Comparison of ENCODE assay signal across 8 mouse cellular contexts in genomic region chr2:156126992-156127391, GRCm38 (mm10). TPM values are rescaled to one million over a fixed set of nuclear protein-coding genes. Genes with fewer than 3 reads are reported as not detected.
DNase-seq lines count a peak whose midpoint lies in the region; ATAC-seq and TF ChIP-seq lines count a peak whose summit lies in the region.

Gm28036 (minus strand) TSS chr2:156127092.

- no peak for DNase-seq in left cerebral cortex, adult 2 months (ENCODE audit: extremely low spot score in 1 of 2, low spot score in 2 of 2)
- no peak for DNase-seq in left cerebral cortex, adult 11 months (ENCODE audit: low spot score)
- no peak for DNase-seq in hindbrain, postnatal 0 days (ENCODE audit: low spot score)
- no peak for DNase-seq in retina, postnatal 1 day
- no peak for DNase-seq in frontal cortex, adult 2 months (ENCODE audit: extremely low spot score in 1 of 2, low spot score in 1 of 2)
- no peak for DNase-seq in embryo, embryonic 10.5 days (ENCODE audit: low spot score)

- no peak for ATAC-seq in embryonic facial prominence, embryonic 15.5 days (ENCODE audit: insufficient number of reproducible peaks, low FRiP score, low TSS enrichment, low read depth)
- ATAC-seq in hindbrain, postnatal 0 days, result no peak
- ATAC-seq in monocyte, adult 5-6 weeks (replicated peaks; ENCODE audit: insufficient number of reproducible peaks, low FRiP score, low TSS enrichment, poor library complexity, severe bottlenecking), result no peak

- no peak within 1 kb of the TSS for H3K4me2 ChIP-seq in embryonic facial prominence, embryonic 15.5 days (replicated peaks)
- no peak within 1 kb of the TSS for H3K4me2 ChIP-seq in hindbrain, postnatal 0 days (ENCODE audit: low read depth, low read length)

- H3K4me1 ChIP-seq in embryonic facial prominence, embryonic 15.5 days, result no peaks in the 10 kb centered on the region
- H3K4me1 ChIP-seq in hindbrain, postnatal 0 days (ENCODE audit: insufficient read depth, low read length), result no peaks in the 10 kb centered on the region

- no peak within 1 kb of the TSS for H3K4me3 ChIP-seq in left cerebral cortex, adult 2 months
- H3K4me3 ChIP-seq in embryonic facial prominence, embryonic 15.5 days (replicated peaks), result no peak within 1 kb of the TSS
- no peak within 1 kb of the TSS for H3K4me3 ChIP-seq in hindbrain, postnatal 0 days (ENCODE audit: low read length)

- no peaks in the 10 kb centered on the region for H3K27me3 ChIP-seq in embryonic facial prominence, embryonic 15.5 days
- H3K27me3 ChIP-seq in hindbrain, postnatal 0 days (ENCODE audit: insufficient read depth, low read length), result no peaks in the 10 kb centered on the region

- intact Hi-C loops in left cerebral cortex, adult 2 months (cut with DNase I), result loop anchor here (10.0 kb wide), 1 partner anchor 152 kb away; no protein-coding TSS in a partner anchor

- no peak within 1 kb of the TSS for H3K27ac ChIP-seq in left cerebral cortex, adult 2 months
- H3K27ac ChIP-seq in embryonic facial prominence, embryonic 15.5 days (replicated peaks), result no peak within 1 kb of the TSS
- H3K27ac ChIP-seq in hindbrain, postnatal 0 days, result no peak within 1 kb of the TSS

- H3K9ac ChIP-seq in embryonic facial prominence, embryonic 15.5 days, result no peak within 1 kb of the TSS
- no peak within 1 kb of the TSS for H3K9ac ChIP-seq in hindbrain, postnatal 0 days (replicated peaks; ENCODE audit: low read length)

- H3K36me3 ChIP-seq in embryonic facial prominence, embryonic 15.5 days, result peaks cover 39% of the 10 kb centered on the region
- H3K36me3 ChIP-seq in hindbrain, postnatal 0 days (ENCODE audit: insufficient read depth, low read length), result peaks cover 10% of the 10 kb centered on the region; the same call in 1 of the 2 replicates

- WGBS in embryonic facial prominence, embryonic 15.5 days, result 96% methylated on average over 5 of the region's 5 CpGs
- 96% methylated on average over 5 of the region's 5 CpGs for WGBS in hindbrain, postnatal 0 days

- no peak for TF ChIP-seq CTCF in left cerebral cortex, adult 2 months (IDR thresholded peaks at IDR 0.05)
- no peak for TF ChIP-seq CTCF in hindbrain, postnatal 0 days (IDR thresholded peaks at IDR 0.05; ENCODE audit: low read depth)

- no peaks in the 10 kb centered on the region for H3K9me3 ChIP-seq in embryonic facial prominence, embryonic 15.5 days (replicated peaks)
- H3K9me3 ChIP-seq in hindbrain, postnatal 0 days (ENCODE audit: low read length), result no peaks in the 10 kb centered on the region

RNA-seq across cellular contexts. Expression of gene Gm28036, which starts in this region (rescaled TPM):
- 10 to 100 TPM; 17.5 to 17.7 TPM for total RNA-seq in left cerebral cortex, adult 2 months (2021)
- 17.0 and 17.2 TPM in 2 replicates for polyA plus RNA-seq in embryonic facial prominence, embryonic 15.5 days (2015; fragmentation: Nextera tagmentation; extraction: Ambion mirVana)
- 46.0 and 82.1 TPM in 2 replicates for total RNA-seq in hindbrain, postnatal 0 days (2014; rRNA removed)
- 10.6 and 12.0 TPM in 2 replicates for polyA plus RNA-seq in hindbrain, postnatal 0 days (2015; fragmentation: Nextera tagmentation; extraction: Ambion mirVana)
- 22.3 to 33.9 TPM (median 24.9 TPM) in 3 replicates for total RNA-seq in monocyte, adult 5-6 weeks (2017)
- 4.3 and 5.5 TPM in 2 replicates for polyA plus RNA-seq in frontal cortex, adult 2 months (2012; rRNA removed)
